Mouse (Mus musculus) Patski (cell line): ENCODE measurements at regions not wholly inside any gene's neighbourhood (a gene's known extent, or its start where the extent isn't known, plus 50 kb on each side); places are given as distances from the start of the nearest gene placed in this dataset.
"Not testable (repeated sequence)": the region's sequence is repeated elsewhere in the genome, so short reads cannot be mapped to it uniquely, and the experiment has no call there.

Experiments used
- ATAC-seq: fragments of 100-300 bp; one replicate; pipeline ENCODE4 v1.8.0; 2021
- CTCF ChIA-PET: fragments of 350-600 bp; sonication (Branson Sonifier 250); formaldehyde crosslinking; loops from one replicate; lab custom pipeline; 2022; ENCODE audit warnings: inconsistent platforms; lab: Charles Lee
- POLR2A ChIA-PET: fragments of 350-600 bp; sonication (Branson Sonifier 250); formaldehyde crosslinking; loops from one replicate; lab custom pipeline; 2022; ENCODE audit warnings: antibody characterized with exemption, inconsistent platforms; lab: Charles Lee
- DNase-seq: peaks from one replicate; pipeline ENCODE4 v3.0.0-alpha.2; 2011; ENCODE audit warnings: low read depth, low spot score
- H3K27me3 ChIP-seq: fragments of 371-371 bp; one replicate; pipeline ENCODE4 v1.5.1; 2021
- CTCF ChIP-seq: fragments of 100-300 bp; IDR thresholded peaks from one replicate; pipeline ENCODE4 v1.5.1; 2021
- in situ Hi-C: fragments of 300-500 bp; cut with MboI; formaldehyde crosslinking; loops from 3 replicates; pipeline ENCODE4 v1.11.1; 2018; ENCODE audit warnings: low pct_unique_long_range_greater_than_20kb, mixed read lengths

DNA sequence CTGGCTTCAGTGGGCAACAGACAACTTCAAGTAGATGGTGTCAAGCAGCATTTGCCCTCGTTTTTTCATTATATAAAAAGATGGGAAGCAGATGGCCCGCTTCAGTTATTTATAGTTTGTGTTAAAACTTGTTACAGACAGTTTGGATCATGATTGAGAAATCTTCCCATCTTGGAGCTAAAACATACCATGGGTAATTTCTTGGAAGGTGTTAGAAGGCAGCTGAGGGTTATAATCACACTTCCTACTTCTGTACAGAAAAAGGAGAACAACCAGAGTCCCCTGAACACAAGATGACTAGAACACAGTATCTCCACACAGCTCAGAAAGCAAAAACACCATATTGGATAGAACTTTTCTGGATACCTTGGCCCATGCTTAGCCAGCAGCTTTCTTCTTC, 118.0 kb upstream of the Fam3c start:
- DNase-seq (no peak), ATAC-seq (no peak)
- POLR2A ChIA-PET: no interaction called here
- CTCF ChIA-PET: interaction anchor here (0.9 to 1.1 kb wide), 2 partner anchors 10 to 20 kb away, joined by 3 read pairs; no protein-coding TSS in a partner anchor
- in situ Hi-C loops: no loop called here
- no peaks in the 10 kb centered on the region for H3K27me3 ChIP-seq
- TF ChIP-seq CTCF: no peak

DNA sequence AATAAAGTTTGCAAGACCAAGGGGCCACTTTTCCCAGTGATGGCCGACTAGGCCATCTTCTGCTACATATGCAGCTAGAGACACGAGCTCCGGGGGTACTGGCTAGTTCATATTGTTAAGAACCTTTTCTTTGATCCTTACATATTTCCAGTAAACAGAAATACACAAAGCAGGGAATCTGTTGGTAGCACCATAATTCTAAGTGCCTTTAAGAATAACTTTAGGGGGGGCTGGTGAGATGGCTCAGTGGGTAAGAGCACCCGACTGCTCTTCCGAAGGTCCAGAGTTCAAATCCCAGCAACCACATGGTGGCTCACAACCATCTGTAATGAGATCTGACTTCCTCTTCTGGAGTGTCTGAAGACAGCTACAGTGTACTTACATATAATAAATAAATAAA, 116.4 kb upstream of the Fam3c start:
- in situ Hi-C loops, H3K27me3 ChIP-seq, POLR2A ChIA-PET, ATAC-seq, CTCF ChIA-PET, DNase-seq: not testable (repeated sequence)

DNA sequence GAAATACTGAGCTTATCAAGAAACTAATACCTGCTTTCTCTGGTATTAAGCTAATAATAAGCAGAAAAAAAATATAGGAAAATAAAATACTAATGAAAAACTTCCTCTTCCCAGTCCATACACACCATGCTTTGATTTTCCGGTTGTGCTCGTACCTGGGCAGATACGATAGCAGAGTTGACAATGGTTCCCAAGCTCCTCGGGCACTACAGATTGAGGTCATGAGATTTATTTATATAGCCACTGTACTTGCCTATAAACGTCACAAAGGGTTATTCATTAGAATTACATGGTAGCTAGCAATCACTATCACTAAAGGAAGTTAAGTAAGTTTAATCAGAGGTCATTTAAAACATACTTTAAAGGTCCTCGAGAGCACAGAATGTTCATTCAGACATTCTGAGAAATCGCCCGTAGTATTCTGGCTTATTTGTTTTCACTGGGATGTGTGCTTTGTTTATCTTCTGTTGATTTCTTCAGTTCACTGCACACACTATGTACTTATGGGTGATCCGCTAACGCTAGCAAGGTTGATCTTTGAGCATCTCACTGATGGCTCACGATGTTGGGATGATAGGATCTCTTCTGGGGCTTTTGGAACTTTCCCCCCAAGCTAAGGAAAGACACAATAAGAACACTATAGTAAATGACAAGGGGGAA, 111.4 kb upstream of the Fam3c start:
- TF ChIP-seq CTCF: no peak
- POLR2A ChIA-PET: no interaction called here
- no peak for DNase-seq
- in situ Hi-C loops: no loop called here
- no peaks in the 10 kb centered on the region for H3K27me3 ChIP-seq
- CTCF ChIA-PET: no interaction called here
- no peak for ATAC-seq

DNA sequence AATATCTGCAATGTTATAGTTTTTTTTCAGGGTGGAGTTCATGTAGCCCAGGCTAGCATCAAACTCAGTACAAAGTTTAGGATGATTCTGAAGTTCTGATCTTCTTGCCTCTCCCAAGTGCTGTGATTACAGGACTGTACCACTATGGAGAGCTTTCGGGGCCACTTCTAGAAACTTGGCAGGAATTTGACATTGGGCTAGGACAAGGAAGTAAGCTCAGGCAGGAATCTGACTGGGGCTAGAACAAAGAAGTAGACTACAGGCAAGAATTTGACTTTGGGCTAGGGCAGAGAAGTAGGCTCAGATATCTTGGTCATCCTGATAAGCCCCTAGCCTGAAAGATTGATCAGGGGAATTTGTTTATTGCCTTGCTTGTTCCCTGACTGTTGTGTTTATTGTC, 109.9 kb upstream of the Fam3c start:
- ATAC-seq (no peak), DNase-seq (no peak)
- no peaks in the 10 kb centered on the region for H3K27me3 ChIP-seq
- ChIA-PET CTCF (no interaction called here), POLR2A (no interaction called here)
- no peak for TF ChIP-seq CTCF
- in situ Hi-C loops: no loop called here

DNA sequence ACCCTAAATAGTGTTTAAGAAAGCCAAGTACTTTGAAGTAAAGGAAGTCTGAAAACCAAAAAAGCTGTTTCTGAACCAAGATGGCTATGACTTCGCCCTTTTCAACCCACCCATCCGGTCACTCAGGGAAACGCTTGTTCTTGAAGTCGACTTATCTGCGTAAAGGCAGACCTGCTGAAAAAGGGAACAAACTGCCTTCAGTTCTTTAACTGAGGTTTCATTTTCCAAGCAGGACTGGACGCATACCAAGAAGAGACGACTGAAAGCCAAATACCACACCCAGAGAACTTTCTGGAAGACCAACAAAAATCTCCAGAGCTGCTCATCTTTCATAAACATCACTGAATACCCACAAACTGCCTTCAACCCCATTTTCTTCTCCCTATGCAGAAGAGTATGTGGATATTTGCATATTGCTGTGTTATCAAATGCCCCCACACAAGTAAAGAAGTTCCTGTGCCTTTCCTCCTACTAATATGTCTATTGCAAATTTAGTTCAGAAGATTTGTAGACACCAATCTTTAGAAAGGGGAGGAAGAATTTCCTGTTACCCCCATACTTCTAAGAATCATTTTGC, 103.5 kb upstream of the Fam3c start:
- no peaks in the 10 kb centered on the region for H3K27me3 ChIP-seq
- TF ChIP-seq CTCF: no peak
- in situ Hi-C loops: no loop called here

DNA sequence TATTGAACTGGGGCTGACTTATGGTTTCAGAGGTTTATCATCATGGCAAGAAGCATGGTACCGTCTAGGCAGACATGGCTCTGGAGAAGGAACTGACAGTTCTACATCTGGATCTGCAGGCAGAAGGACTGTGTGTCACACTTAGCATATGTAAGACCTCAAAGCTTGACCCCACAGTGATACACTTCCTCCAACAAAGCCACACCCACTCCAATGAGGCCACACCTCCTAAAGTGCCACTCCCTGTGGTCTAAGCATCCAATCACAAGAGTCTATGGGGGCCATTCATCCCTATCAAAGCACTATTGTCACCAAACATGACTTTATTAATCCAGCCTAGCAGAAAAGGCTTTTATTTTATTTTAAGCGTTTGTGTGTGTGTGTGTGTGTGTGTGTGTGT, 96.2 kb upstream of the Fam3c start:
- ChIA-PET CTCF (no interaction called here), POLR2A (no interaction called here)
- ATAC-seq: no peak
- no peaks in the 10 kb centered on the region for H3K27me3 ChIP-seq
- DNase-seq: no peak
- in situ Hi-C loops: no loop called here
- no peak for TF ChIP-seq CTCF

More for the DNA sequence above, 103.5 kb upstream of the Fam3c start:
- DNase-seq (no peak), ATAC-seq (no peak)
- CTCF ChIA-PET: no interaction called here
- POLR2A ChIA-PET: no interaction called here

DNA sequence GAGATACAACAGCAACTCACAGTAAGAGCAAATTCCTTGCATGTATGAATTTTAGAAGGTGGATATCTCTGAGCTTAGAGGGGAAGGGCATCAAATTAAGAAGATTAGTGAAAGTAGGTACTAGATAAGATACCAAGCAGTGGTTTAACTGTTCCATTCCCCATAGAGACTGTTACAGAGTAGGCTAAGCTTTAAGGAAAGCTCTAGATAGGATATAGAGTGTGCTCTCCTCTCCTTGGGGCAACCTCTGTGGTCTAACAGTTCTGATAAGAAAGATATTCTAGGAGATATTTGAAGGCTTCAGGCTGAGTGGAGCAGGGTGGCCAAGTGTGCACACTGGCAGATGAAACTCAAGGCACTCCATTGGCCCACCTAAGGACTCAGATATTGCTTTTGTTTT, 94.5 kb upstream of the Fam3c start:
- in situ Hi-C loops: no loop called here
- DNase-seq: no peak
- CTCF ChIA-PET: no interaction called here
- no peaks in the 10 kb centered on the region for H3K27me3 ChIP-seq
- POLR2A ChIA-PET: no interaction called here
- no peak for ATAC-seq
- TF ChIP-seq CTCF: no peak

DNA sequence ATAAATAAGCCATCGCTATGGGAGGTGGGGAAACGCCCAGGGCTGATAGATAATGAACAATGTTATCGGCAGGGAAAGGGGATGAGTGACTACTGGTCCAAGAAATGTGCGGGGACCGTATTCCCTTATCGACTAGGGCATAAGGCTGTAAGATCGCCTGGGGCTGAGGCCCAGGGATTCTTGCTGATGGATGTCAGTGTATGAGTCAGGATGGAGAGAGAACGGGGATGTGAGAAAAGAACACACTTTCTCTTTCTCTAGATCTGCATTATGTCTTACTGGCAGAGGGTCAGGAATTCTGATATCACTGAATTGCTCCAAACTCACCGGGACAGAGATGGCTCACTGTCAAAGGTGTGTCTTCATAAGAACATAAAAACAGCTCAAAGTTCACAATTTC, 92.9 kb upstream of the Fam3c start:
- DNase-seq (no peak), ATAC-seq (no peak)
- ChIA-PET POLR2A (no interaction called here), CTCF (interaction anchor here (1.6 kb wide), 1 partner anchor 14 kb away, joined by 3 read pairs; no protein-coding TSS in a partner anchor)
- no peaks in the 10 kb centered on the region for H3K27me3 ChIP-seq
- in situ Hi-C loops: no loop called here
- no peak for TF ChIP-seq CTCF

DNA sequence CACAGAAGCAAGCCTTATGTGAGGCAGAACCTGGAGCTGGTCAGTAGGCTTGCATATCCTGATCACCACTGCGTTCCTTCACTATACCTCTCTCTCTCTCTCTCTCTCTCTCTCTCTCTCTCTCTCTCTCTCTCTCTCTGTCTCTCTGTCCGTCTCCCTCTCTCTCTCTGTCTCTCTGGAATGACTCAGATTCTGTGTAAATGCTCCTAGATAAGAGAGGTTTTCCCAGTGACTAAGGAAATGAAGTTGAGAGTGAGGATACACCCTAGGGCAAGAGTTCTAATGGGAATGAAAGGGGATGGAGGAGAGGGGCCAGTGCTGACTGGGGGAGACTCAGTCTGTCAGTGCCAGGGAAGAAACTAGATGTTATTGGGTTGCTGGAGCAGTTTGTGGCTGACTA, 91.6 kb upstream of the Fam3c start:
- H3K27me3 ChIP-seq: no peaks in the 10 kb centered on the region
- no peak for TF ChIP-seq CTCF
- CTCF ChIA-PET: no interaction called here
- ATAC-seq (no peak), DNase-seq (no peak)
- in situ Hi-C loops: no loop called here
- POLR2A ChIA-PET: no interaction called here

DNA sequence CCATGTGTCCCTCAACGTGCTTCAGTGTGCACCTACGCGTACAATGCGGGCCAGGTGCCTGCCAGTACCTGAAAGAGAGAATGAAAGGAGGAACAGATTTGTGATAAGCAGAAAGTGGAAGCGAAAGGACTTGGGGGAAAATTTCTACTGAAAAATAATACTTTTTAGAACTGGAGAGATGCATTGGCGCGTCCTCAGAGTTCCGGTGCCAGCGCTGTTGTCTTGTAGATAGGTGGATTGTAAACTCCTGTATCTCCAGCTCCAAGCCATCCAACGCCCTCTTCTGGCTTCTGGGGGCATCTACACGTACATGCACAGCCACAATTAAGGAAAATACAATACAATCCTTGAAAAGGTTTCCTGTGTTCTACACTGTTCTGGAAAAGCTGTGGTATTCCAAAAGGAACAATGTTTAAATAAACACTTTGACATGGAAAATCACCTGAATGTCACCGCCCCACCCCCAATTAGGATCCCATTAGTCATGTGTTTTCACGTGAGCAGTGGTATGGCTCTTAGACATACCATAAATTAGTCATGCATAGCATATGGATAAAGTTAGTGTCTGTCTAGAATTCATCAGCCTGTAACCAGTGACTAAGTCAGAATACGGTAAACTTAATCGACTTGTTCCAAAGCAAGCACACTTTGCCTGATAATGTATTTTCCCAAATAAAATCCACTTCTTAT, 90.7 kb upstream of the Fam3c start:
- ATAC-seq: no peak
- TF ChIP-seq CTCF: peak; percentile 33
- in situ Hi-C loops: no loop called here
- H3K27me3 ChIP-seq: no peaks in the 10 kb centered on the region
- no peak for DNase-seq
- CTCF ChIA-PET: no interaction called here
- POLR2A ChIA-PET: no interaction called here

DNA sequence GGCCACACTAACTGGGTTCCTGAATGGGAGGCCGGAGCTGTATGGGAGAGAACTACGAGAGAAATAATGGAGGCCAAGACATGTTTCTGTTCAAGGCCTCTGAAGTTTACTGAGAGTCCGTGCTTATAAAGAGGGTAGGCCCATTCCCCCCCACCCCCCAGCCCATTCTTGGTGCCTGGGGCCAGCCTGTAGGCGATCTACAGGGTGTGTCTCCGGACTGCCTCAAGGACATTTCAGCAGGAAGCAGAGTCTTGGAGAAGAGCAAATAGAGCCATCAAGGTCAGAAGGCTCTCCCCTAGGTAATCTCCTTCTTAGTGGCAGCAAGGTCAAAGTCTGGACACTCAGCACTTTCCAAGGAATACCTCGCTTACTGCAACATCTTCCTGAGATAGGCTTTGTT, 88.8 kb upstream of the Fam3c start:
- ATAC-seq, H3K27me3 ChIP-seq, POLR2A ChIA-PET, DNase-seq, CTCF ChIA-PET, in situ Hi-C loops: not testable (repeated sequence)
